Mouse (Mus musculus): ENCODE measurements around the gene Cdk6.
"Not testable (repeated sequence)": the region's sequence is repeated elsewhere in the genome, so short reads cannot be mapped to it uniquely, and the experiment has no call there.

- not testable (repeated sequence) for TF ChIP-seq NRF1 (IDR thresholded peaks at IDR 0.05; ENCODE audit: low read depth, low read length); MYC (IDR thresholded peaks at IDR 0.05; ENCODE audit: low read depth, low read length); CTCF (conservative IDR thresholded peaks at IDR 0.05 in 1 of 2, IDR thresholded peaks at IDR 0.05 in 1 of 2; ENCODE audit: low read depth in 2 of 2, low read length in 2 of 2); USF2 (conservative IDR thresholded peaks at IDR 0.05; ENCODE audit: low read depth, low read length); POLR2AphosphoS2 (IDR thresholded peaks at IDR 0.05; ENCODE audit: low read depth, low read length); TCF12 (IDR thresholded peaks at IDR 0.05; ENCODE audit: low read depth, low read length); PAX5 (IDR thresholded peaks at IDR 0.05; ENCODE audit: low read length); MAFK (IDR thresholded peaks at IDR 0.05; ENCODE audit: insufficient replicate concordance, low read length); POLR2A (IDR thresholded peaks at IDR 0.05; ENCODE audit: low read depth, low read length); MAX (IDR thresholded peaks at IDR 0.05; ENCODE audit: low read length)
These were observed 109.9 kb downstream of the Cdk6 start for GRCm38 (mm10) chr5:3451233-3451632.

Measured in CH12.LX (cell line).